Mouse (Mus musculus) hindbrain, embryonic 11.5 days (tissue): ENCODE results near the gene Rbp7. TPM values are rescaled to one million over a fixed set of nuclear protein-coding genes. Genes with fewer than 3 reads are reported as not detected.

Source experiments
- ATAC-seq: fragments of 200-750 bp; cut with Nextera tagmentation; 2 replicates; pipeline ENCODE4 v1.8.0; 2017; ENCODE audit warnings: mild to moderate bottlenecking, moderate TSS enrichment, moderate library complexity; ENCODE audit not compliant: low FRiP score
- DNase-seq: peaks from one replicate; pipeline ENCODE4 v3.0.0-alpha.2; 2015; ENCODE audit warnings: low spot score
- H3K27ac ChIP-seq: fragments of 300-500 bp; sonication (generic); 2 replicates; pipeline ENCODE4 v1.5.1; 2014; ENCODE audit warnings: mild to moderate bottlenecking, low read depth, low read length
- H3K27me3 ChIP-seq: fragments of 300-500 bp; sonication (generic); 2 replicates; pipeline ENCODE4 v1.6.1; 2014; ENCODE audit warnings: mild to moderate bottlenecking, low read length, moderate library complexity, mixed read lengths; ENCODE audit not compliant: control insufficient read depth, insufficient read depth
- H3K36me3 ChIP-seq: fragments of 300-500 bp; sonication (generic); 2 replicates; pipeline ENCODE4 v1.6.1; 2014; ENCODE audit warnings: mild to moderate bottlenecking, low read length, moderate library complexity, mixed read lengths; ENCODE audit not compliant: control insufficient read depth, insufficient read depth
- H3K4me1 ChIP-seq: fragments of 300-500 bp; sonication (generic); replicated peaks from 2 replicates; pipeline ENCODE4 v1.6.1; 2014; ENCODE audit warnings: low read length, mixed read lengths; ENCODE audit not compliant: control insufficient read depth, insufficient read depth
- H3K4me2 ChIP-seq: fragments of 300-500 bp; sonication (generic); replicated peaks from 2 replicates; pipeline ENCODE4 v1.6.1; 2014; ENCODE audit warnings: mild to moderate bottlenecking, low read depth, low read length
- H3K4me3 ChIP-seq: fragments of 300-500 bp; sonication (generic); 2 replicates; pipeline ENCODE4 v1.5.1; 2014; ENCODE audit warnings: low read depth, low read length
- H3K9ac ChIP-seq: fragments of 300-500 bp; sonication (generic); 2 replicates; pipeline ENCODE4 v1.6.1; 2014; ENCODE audit warnings: low read depth, low read length
- H3K9me3 ChIP-seq: fragments of 300-500 bp; sonication (generic); 2 replicates; pipeline ENCODE4 v1.6.1; 2016; ENCODE audit warnings: low read length; ENCODE audit not compliant: control insufficient read depth
- WGBS: fragments of 180-500 bp; shearing (Covaris S2); extraction: QIAGEN DNeasy Blood & Tissue Kit; methylation state at CpG from one replicate; pipeline ENCODE4 v1.1.7; 2014; 5-methylcytosine and 5-hydroxymethylcytosine counted together
- polyA plus RNA-seq: library from polyadenylated mRNA; unstranded; fragments of >200 nt; fragmentation: Nextera tagmentation; extraction: Ambion mirVana; gene quantifications from 2 replicates; pipeline ENCODE4 v1.2.1, GENCODE M21; 2014

The Rbp7 gene
- polyA plus RNA-seq, 1 experiment from 2014 or later = not detected

DNA sequence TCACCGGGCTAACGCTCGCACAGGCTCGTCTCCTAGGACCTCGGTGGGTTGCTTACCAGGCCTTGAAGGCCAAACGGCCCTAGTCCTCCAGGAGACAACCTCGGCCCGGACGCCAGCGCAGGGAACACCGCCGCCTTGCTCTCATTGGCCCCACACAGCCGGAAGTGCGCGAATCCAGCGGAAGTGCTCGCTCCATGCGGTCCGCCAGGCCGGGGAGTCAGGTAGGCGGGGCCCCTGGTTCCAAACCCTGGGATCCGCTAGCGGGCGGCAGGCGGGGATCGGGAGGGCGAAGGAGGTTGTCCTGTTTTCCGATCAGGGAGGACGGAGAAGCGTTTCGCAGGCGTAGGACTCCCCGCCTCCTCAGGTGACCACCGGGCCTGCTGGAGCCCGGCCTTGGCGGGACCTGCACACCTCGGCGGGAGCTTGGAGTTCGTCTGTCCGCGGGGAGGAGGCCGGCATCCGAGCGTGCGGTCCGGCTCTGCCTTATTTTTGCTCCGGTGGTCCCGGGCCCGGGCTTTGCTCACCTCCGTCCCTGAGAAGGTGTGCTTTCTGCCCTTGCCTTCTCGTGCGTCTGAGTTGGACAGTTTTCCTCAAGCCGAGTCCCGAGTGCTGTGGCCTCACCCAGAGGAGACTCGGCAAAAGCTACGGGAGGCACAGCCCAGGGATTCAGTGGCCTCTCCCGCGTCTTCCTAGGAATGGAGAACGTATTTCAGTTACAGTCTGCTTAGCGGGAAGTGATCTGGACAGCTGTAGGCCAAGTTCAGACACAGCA lies 30.5 kb upstream of the Rbp7 start, which contains the start of the genes Nmnat1 and Lzic:
Nmnat1 (minus strand) TSS at position 150 of the 772 bp plus-strand sequence.
Lzic (plus strand) TSS at position 177 of the 772 bp plus-strand sequence.
- Histone ChIP-seq H3K9me3 (no peaks in the 10 kb centered on the region), H3K4me1 (0 out of 2 replicates have a peak, but pooled peaks cover 3% of the 10 kb centered on the region), H3K4me2 (peak within 1 kb of the TSS; percentile 73), H3K9ac (peak within 1 kb of the TSS; percentile 64), H3K27me3 (no peaks in the 10 kb centered on the region), H3K36me3 (no peaks in the 10 kb centered on the region), H3K4me3 (peak within 1 kb of the TSS; percentile 76), H3K27ac (peak within 1 kb of the TSS; percentile 55)
- under 1% methylated on average over 60 of the region's 60 CpGs for WGBS
- peak; percentile 98 for ATAC-seq
- DNase-seq = peak; percentile 95

GRCm38 (mm10) chr4:149484566-149484965 lies 29.8 kb upstream of the Rbp7 start:
- DNase-seq (no peak), ATAC-seq (no peak)
- H3K27me3 ChIP-seq = no peaks in the 10 kb centered on the region
- peak overlapping the region; percentile 73 for H3K4me2 ChIP-seq
- 0 out of 2 replicates have a peak, but pooled peaks cover 3% of the 10 kb centered on the region for H3K4me1 ChIP-seq
- no peaks in the 10 kb centered on the region for H3K9me3 ChIP-seq
- peak overlapping the region; percentile 55 for H3K27ac ChIP-seq
- H3K36me3 ChIP-seq = no peaks in the 10 kb centered on the region
- peak overlapping the region; percentile 76 for H3K4me3 ChIP-seq
- H3K9ac ChIP-seq = peak overlapping the region; percentile 64
- WGBS = 64% methylated on average over 3 of the region's 3 CpGs

- no peak for ATAC-seq
These were observed 22.3 kb upstream of the Rbp7 start, which contains the start of gene Tmem274 for GRCm38 (mm10) chr4:149477078-149477477. TSS of gene Tmem274 (plus strand) at chr4:149477378.

DNA sequence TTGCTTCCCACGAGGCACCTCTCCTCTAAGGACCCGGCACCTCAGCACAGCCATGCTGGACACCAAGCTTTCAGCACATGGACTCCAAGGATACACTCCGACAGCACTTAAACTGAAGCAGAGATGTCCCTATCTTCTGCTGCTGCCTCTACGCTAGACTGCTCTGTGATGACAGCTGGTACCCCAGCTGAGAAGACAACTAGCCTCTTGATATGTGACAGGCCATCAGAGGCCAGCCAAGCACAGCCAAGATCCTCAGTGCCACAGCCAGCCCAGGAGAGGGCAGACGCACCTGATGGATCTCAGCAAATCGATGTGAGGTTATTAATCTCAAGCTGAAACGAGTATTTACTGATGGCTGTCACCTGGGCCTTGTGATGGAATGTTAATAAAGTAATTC lies 20.3 kb upstream of the Rbp7 start:
- WGBS = 84% methylated on average over 7 of the region's 7 CpGs
- H3K36me3 ChIP-seq = no peaks in the 10 kb centered on the region; the same call in 1 of the 2 replicates
- ATAC-seq (no peak), DNase-seq (no peak)
- no peak overlapping the region for H3K9ac ChIP-seq
- no peaks in the 10 kb centered on the region for H3K4me1 ChIP-seq
- H3K4me3 ChIP-seq = no peak overlapping the region
- H3K4me2 ChIP-seq = no peak overlapping the region
- H3K9me3 ChIP-seq = no peaks in the 10 kb centered on the region
- H3K27ac ChIP-seq = no peak overlapping the region
- H3K27me3 ChIP-seq = no peaks in the 10 kb centered on the region

More at GRCm38 (mm10) chr4:149477078-149477477, 22.3 kb upstream of the Rbp7 start, which contains the start of gene Tmem274:
- Histone ChIP-seq H3K27me3 (no peaks in the 10 kb centered on the region), H3K36me3 (no peaks in the 10 kb centered on the region; the same call in 1 of the 2 replicates), H3K4me3 (no peak within 1 kb of the TSS), H3K9ac (no peak within 1 kb of the TSS), H3K4me1 (no peaks in the 10 kb centered on the region), H3K4me2 (no peak within 1 kb of the TSS), H3K27ac (0 out of 2 replicates have a peak within 1 kb of the TSS, but pooled peaks have one; percentile 3), H3K9me3 (no peaks in the 10 kb centered on the region)
- WGBS = 91% methylated on average over 11 of the region's 11 CpGs
- DNase-seq = no peak

DNA sequence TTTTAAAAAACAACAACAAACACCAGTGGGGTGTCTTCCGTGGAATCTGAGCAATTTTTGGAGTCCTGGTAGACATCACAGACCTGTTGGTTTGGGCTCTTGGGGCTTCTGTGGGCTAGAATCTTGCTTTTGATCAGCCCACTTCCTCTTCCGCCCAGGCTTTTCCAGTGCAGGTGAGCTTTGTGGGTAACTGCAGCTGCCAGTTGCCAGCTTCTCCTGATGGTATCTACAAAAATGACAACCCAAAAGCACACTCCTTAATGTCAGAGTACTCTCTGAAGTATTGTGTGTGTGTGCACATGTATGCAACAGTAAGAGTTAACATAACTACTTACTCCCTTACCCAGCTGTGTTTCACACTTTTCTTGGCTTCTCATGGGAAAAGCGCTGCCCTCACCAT lies 14.8 kb upstream of the Rbp7 start:
- no peak overlapping the region for H3K27ac ChIP-seq
- no peak for DNase-seq
- H3K36me3 ChIP-seq = no peaks in the 10 kb centered on the region; the same call in 1 of the 2 replicates
- no peaks in the 10 kb centered on the region for H3K27me3 ChIP-seq
- H3K4me2 ChIP-seq = no peak overlapping the region
- H3K9ac ChIP-seq = no peak overlapping the region
- no peak for ATAC-seq
- 96% methylated on average over 3 of the region's 3 CpGs for WGBS
- no peaks in the 10 kb centered on the region for H3K4me1 ChIP-seq
- H3K9me3 ChIP-seq = no peaks in the 10 kb centered on the region
- H3K4me3 ChIP-seq = no peak overlapping the region

DNA sequence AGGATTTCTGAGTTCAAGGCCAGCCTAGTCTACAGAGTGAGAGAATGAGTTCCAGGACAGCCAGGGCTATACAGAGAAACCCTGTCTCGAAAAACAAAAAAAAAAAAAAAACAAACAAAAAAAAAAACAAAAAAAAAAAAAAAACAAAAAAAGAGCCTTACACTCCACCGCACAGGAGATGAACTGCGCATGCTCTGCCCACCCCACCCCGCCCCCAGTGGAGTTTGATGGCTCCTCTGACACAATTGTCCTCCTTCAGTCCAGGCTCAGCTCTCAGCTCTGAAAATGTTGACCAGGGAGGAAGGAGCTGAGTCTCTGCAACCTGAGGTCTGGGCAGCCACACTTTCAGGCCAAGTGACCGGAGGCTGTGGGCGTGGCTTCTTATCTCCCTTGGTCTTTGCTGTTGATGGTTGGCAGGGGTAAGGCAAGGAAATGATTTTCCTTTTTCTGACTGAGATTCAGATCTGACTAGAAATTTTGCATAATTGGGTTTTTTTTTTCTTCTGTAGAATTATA lies 8.7 kb upstream of the Rbp7 start:
- no peak for DNase-seq
- H3K27me3 ChIP-seq = no peaks in the 10 kb centered on the region
- 72% methylated on average over 6 of the region's 6 CpGs for WGBS
- no peak for ATAC-seq
- H3K27ac ChIP-seq = no peak overlapping the region
- H3K4me3 ChIP-seq = no peak overlapping the region
- H3K4me1 ChIP-seq = no peaks in the 10 kb centered on the region; the same call in 1 of the 2 replicates
- no peak overlapping the region for H3K4me2 ChIP-seq
- H3K36me3 ChIP-seq = no peaks in the 10 kb centered on the region
- H3K9ac ChIP-seq = no peak overlapping the region
- no peaks in the 10 kb centered on the region for H3K9me3 ChIP-seq

DNA sequence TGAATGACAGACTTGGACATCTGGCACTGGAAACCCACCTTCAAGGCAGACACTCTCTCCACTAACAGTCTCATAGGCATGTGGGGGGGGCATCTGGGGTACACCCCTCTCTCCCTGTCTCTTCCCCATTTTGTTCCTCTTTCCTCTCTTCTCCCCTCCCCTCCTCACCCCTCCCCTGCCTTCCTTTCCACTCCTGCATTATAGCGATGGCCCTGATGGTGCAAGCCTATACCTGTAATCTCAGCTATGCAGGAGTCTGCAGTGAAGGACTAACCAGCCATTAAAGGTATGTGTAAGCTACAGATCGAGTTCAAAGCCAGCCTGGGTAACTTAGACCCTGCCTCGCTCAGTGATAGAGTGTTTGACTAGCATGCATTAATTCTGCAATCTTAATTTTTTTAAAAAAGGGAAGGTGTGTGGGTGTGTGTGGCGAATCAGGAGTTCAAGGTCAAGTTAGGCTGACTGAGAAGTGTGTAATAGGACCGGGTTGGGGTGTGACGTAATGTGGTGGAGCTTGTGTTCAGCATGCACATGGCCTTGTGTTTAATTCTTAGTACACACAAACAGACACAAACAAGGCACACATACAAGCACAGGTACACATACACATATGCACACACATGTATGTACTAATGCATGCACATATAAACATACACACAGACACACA lies 7.7 kb upstream of the Rbp7 start:
- WGBS = 87% methylated on average over 6 of the region's 6 CpGs
- H3K36me3 ChIP-seq = no peaks in the 10 kb centered on the region
- no peak overlapping the region for H3K4me3 ChIP-seq
- no peaks in the 10 kb centered on the region; the same call in 1 of the 2 replicates for H3K4me1 ChIP-seq
- no peak overlapping the region for H3K4me2 ChIP-seq
- DNase-seq (no peak), ATAC-seq (no peak)
- no peak overlapping the region for H3K9ac ChIP-seq
- H3K27ac ChIP-seq = no peak overlapping the region
- H3K9me3 ChIP-seq = no peaks in the 10 kb centered on the region
- no peaks in the 10 kb centered on the region for H3K27me3 ChIP-seq

GRCm38 (mm10) chr4:149461579-149462304 lies 7.0 kb upstream of the Rbp7 start:
- ATAC-seq (no peak), DNase-seq (no peak)
- H3K27ac ChIP-seq = no peak overlapping the region
- H3K4me1 ChIP-seq = no peaks in the 10 kb centered on the region; the same call in 1 of the 2 replicates
- H3K9me3 ChIP-seq = no peaks in the 10 kb centered on the region
- no peak overlapping the region for H3K4me3 ChIP-seq
- no peaks in the 10 kb centered on the region for H3K36me3 ChIP-seq
- H3K27me3 ChIP-seq = no peaks in the 10 kb centered on the region
- H3K4me2 ChIP-seq = no peak overlapping the region
- H3K9ac ChIP-seq = no peak overlapping the region
- WGBS = 75% methylated on average over 7 of the region's 7 CpGs
